Mouse (Mus musculus) spleen, adult 2 months (tissue): ENCODE measurements around the gene Prr13. TPM values are rescaled to one million over a fixed set of nuclear protein-coding genes. Genes with fewer than 3 reads are reported as not detected.

Source experiments
- DNase-seq, 2 experiments: peaks; one replicate each; pipeline versions ENCODE4 v3.0.0 to v3.0.0-alpha.2; 2012 to 2021; ENCODE audit warnings: low spot score in 2 of 2, low read depth in 1 of 2
- H3K27ac ChIP-seq: fragments of 200-500 bp; 2 replicates; pipeline ENCODE4 v1.5.1; 2012; ENCODE audit warnings: low read length, inconsistent platforms; ENCODE audit not compliant: insufficient read depth
- H3K27me3 ChIP-seq: fragments of 200-500 bp; 2 replicates; pipeline ENCODE4 v1.6.1; 2012; ENCODE audit warnings: mild to moderate bottlenecking, moderate library complexity, low read length, inconsistent platforms; ENCODE audit not compliant: control insufficient read depth, insufficient read depth
- H3K36me3 ChIP-seq: fragments of 200-500 bp; 2 replicates; pipeline ENCODE4 v1.6.1; 2012; ENCODE audit warnings: mild to moderate bottlenecking, low read length, inconsistent platforms; ENCODE audit not compliant: control insufficient read depth, insufficient read depth
- H3K4me1 ChIP-seq: fragments of 200-500 bp; 2 replicates; pipeline ENCODE4 v1.6.1; 2011; ENCODE audit warnings: inconsistent platforms; ENCODE audit not compliant: control insufficient read depth, insufficient read depth, insufficient read length
- H3K4me3 ChIP-seq: fragments of 200-500 bp; 2 replicates; pipeline ENCODE4 v1.5.1; 2011; ENCODE audit warnings: mild to moderate bottlenecking, inconsistent platforms; ENCODE audit not compliant: insufficient read depth, insufficient read length; ENCODE audit errors: extremely low read depth
- CTCF ChIP-seq: fragments of 200-500 bp; IDR thresholded peaks from 2 replicates; pipeline ENCODE4 v1.5.1; 2011; ENCODE audit warnings: mild to moderate bottlenecking, inconsistent platforms; ENCODE audit not compliant: insufficient read depth, insufficient read length, insufficient replicate concordance; ENCODE audit errors: extremely low read depth
- POLR2A ChIP-seq: fragments of 200-500 bp; IDR thresholded peaks from 2 replicates; pipeline ENCODE4 v1.6.1; 2011; ENCODE audit warnings: low read depth, low read length, inconsistent platforms
- WGBS: fragments of 180-500 bp; shearing (Covaris S2); methylation state at CpG from one replicate; pipeline ENCODE4 v1.1.7; 2018; 5-methylcytosine and 5-hydroxymethylcytosine counted together
- polyA plus RNA-seq: library from polyadenylated mRNA; depleted of rRNA; stranded (reverse); fragments of >200 nt; gene quantifications from 2 replicates; pipeline ENCODE4 v1.2.3, GENCODE M21; 2012

Prr13 gene
- polyA plus RNA-seq, 1 experiment = 170 TPM

- H3K27ac ChIP-seq = no peak overlapping the region
- no peak for TF ChIP-seq POLR2A
- no peak for TF ChIP-seq CTCF
- 91% methylated on average over 3 of the region's 3 CpGs for WGBS
- no peak for DNase-seq
- peaks cover 57% of the 10 kb centered on the region for H3K36me3 ChIP-seq
- no peak overlapping the region for H3K4me3 ChIP-seq
- no peaks in the 10 kb centered on the region for H3K4me1 ChIP-seq
- no peaks in the 10 kb centered on the region for H3K27me3 ChIP-seq
These were observed 39.5 kb downstream of the Prr13 start for GRCm38 (mm10) chr15:102498322-102498721.

- Histone ChIP-seq H3K27me3 (no peaks in the 10 kb centered on the region), H3K4me1 (no peaks in the 10 kb centered on the region), H3K36me3 (peaks cover 59% of the 10 kb centered on the region), H3K27ac (no peak overlapping the region), H3K4me3 (no peak overlapping the region)
- no peak for DNase-seq
- WGBS = 66% methylated on average over 3 of the region's 3 CpGs
- no peak for TF ChIP-seq POLR2A
- TF ChIP-seq CTCF = no peak
These were observed 40.5 kb downstream of the Prr13 start for GRCm38 (mm10) chr15:102499370-102499769.

- H3K27me3 ChIP-seq = no peaks in the 10 kb centered on the region
- H3K4me1 ChIP-seq = no peaks in the 10 kb centered on the region
- no peak for DNase-seq
- H3K27ac ChIP-seq = no peak overlapping the region
- H3K36me3 ChIP-seq = peaks cover 56% of the 10 kb centered on the region
- no peak overlapping the region for H3K4me3 ChIP-seq
- 91% methylated on average over 6 of the region's 6 CpGs for WGBS
- TF ChIP-seq CTCF = no peak
- TF ChIP-seq POLR2A = no peak
These were observed 41.0 kb downstream of the Prr13 start for GRCm38 (mm10) chr15:102499851-102500250.

GRCm38 (mm10) chr15:102500479-102500878 lies 41.7 kb downstream of the Prr13 start:
- no peak for TF ChIP-seq CTCF
- no peak for TF ChIP-seq POLR2A
- no peaks in the 10 kb centered on the region for H3K4me1 ChIP-seq
- no peak for DNase-seq
- H3K36me3 ChIP-seq = peaks cover 56% of the 10 kb centered on the region
- 95% methylated on average over 5 of the region's 5 CpGs for WGBS
- H3K4me3 ChIP-seq = no peak overlapping the region
- H3K27ac ChIP-seq = no peak overlapping the region
- no peaks in the 10 kb centered on the region for H3K27me3 ChIP-seq

- no peak overlapping the region for H3K4me3 ChIP-seq
- peaks cover 53% of the 10 kb centered on the region for H3K36me3 ChIP-seq
- H3K27ac ChIP-seq = no peak overlapping the region
- WGBS = 96% methylated on average over 19 of the region's 19 CpGs
- no peak for DNase-seq
- TF ChIP-seq CTCF (no peak), POLR2A (no peak)
- H3K27me3 ChIP-seq = no peaks in the 10 kb centered on the region
- no peaks in the 10 kb centered on the region for H3K4me1 ChIP-seq
These were observed 42.4 kb downstream of the Prr13 start for GRCm38 (mm10) chr15:102501084-102501814.

- H3K4me1 ChIP-seq = no peaks in the 10 kb centered on the region
- no peak overlapping the region for H3K27ac ChIP-seq
- 91% methylated on average over 9 of the region's 9 CpGs for WGBS
- no peaks in the 10 kb centered on the region for H3K27me3 ChIP-seq
- peaks cover 45% of the 10 kb centered on the region for H3K36me3 ChIP-seq
- no peak overlapping the region for H3K4me3 ChIP-seq
- DNase-seq = no peak
- TF ChIP-seq CTCF (no peak), POLR2A (no peak)
These were observed 43.5 kb downstream of the Prr13 start for GRCm38 (mm10) chr15:102502254-102502840.

- no peak for TF ChIP-seq POLR2A
- TF ChIP-seq CTCF = no peak
- H3K27ac ChIP-seq = no peak within 1 kb of the TSS
- 97% methylated on average over 1 of the region's 1 CpGs for WGBS
- no peak for DNase-seq
- no peak within 1 kb of the TSS for H3K4me3 ChIP-seq
- H3K36me3 ChIP-seq = peaks cover 40% of the 10 kb centered on the region
- H3K4me1 ChIP-seq = no peaks in the 10 kb centered on the region
- H3K27me3 ChIP-seq = no peaks in the 10 kb centered on the region
These were observed 44.6 kb downstream of the Prr13 start, which contains the start of gene Gm10337 for GRCm38 (mm10) chr15:102503447-102503846. TSS of gene Gm10337 (plus strand) at chr15:102503722.
